Mouse (Mus musculus) brain, embryonic 14.5 days (tissue): ENCODE data around the gene Bbs4.

ENCODE experiments used
- CTCF ChIP-seq: fragments of 200-500 bp; IDR thresholded peaks from 2 replicates; pipeline ENCODE4 v1.5.1; 2012; ENCODE audit warnings: inconsistent platforms, mild to moderate bottlenecking, moderate library complexity, borderline replicate concordance; ENCODE audit not compliant: insufficient read depth, insufficient read length; ENCODE audit errors: extremely low read depth
- POLR2A ChIP-seq: fragments of 200-500 bp; IDR thresholded peaks from 2 replicates; pipeline ENCODE4 v1.6.1; 2012; ENCODE audit warnings: mild to moderate bottlenecking, inconsistent platforms, borderline replicate concordance; ENCODE audit not compliant: poor library complexity, insufficient read depth, insufficient read length, severe bottlenecking; ENCODE audit errors: extremely low read depth

DNA sequence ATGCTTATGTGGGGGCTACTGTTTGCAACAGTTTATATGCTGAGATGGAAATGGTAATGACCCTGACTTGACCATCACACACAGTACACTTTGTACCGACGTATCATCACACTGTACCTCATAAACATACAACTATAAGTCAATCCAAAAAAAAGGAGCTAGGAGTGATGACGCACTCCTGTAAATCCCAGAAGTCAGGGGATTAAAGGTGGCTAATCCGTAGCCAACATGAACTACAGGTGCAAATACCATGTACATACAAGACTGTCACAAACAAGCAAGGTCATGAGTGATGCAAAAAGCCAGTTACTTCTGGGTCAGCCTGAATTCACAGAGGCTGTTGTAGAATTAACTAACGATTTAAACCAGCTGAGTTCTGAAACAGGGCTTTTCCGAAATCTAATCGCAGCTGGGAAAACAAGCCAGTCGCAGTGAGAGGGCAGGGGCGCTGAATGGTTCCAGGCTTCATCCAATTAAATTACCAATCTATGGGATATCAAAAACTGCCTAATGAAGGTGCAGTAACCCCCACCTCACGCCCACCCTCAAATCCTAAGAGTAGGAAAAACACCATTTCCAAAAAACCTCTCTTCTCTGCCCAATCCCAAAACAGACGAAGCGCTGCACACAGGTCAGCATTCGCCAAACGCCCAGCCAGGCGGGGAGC lies 589 bp downstream of the Bbs4 start:
- TF ChIP-seq CTCF (no peak), POLR2A (no peak)
